Mouse (Mus musculus) skeletal muscle tissue, adult 2 months (tissue): ENCODE measurements around the gene Card6.
"Not testable (repeated sequence)": the region's sequence is repeated elsewhere in the genome, so short reads cannot be mapped to it uniquely, and the experiment has no call there.

Source experiments
- DNase-seq: peaks from one replicate; pipeline ENCODE4 v3.0.0-alpha.2; 2012; ENCODE audit warnings: low read depth, low spot score

The Card6 gene

GRCm38 (mm10) chr15:5130887-5131668 is 22.7 kb upstream of the Card6 start:
- not testable (repeated sequence) for DNase-seq

DNA sequence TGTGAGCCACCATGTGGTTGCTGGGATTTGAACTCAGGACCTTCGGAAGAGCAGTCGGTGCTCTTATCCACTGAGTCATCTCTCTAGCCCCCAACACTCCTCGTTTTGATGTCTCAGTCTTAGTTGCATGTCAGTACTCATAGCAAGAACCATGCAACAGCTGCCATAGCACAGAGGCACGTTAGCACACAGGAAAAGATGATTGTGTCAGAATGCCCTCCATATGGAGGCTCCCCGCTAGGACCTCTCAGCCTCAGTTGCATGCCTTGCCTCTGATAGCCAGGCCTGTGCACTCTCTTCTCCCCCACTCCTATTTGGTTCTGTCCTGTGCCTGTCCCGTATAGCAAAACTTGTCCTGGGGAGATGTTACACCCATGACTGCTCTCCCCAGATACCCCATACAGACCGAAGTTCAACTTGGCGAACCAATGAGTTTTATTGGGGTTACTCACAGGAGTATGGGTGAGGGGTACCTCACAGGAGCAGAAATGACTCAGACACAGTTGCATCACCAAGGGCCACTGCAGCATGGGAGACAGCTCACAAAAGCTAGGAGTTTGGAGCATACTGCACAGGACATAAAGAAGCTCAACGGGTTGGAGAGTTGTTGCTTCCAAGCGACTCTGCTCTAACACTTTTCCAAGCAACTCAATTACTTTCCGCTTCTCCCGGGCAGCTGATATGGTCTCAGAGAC is 20.9 kb upstream of the Card6 start:
- no peak for DNase-seq

DNA sequence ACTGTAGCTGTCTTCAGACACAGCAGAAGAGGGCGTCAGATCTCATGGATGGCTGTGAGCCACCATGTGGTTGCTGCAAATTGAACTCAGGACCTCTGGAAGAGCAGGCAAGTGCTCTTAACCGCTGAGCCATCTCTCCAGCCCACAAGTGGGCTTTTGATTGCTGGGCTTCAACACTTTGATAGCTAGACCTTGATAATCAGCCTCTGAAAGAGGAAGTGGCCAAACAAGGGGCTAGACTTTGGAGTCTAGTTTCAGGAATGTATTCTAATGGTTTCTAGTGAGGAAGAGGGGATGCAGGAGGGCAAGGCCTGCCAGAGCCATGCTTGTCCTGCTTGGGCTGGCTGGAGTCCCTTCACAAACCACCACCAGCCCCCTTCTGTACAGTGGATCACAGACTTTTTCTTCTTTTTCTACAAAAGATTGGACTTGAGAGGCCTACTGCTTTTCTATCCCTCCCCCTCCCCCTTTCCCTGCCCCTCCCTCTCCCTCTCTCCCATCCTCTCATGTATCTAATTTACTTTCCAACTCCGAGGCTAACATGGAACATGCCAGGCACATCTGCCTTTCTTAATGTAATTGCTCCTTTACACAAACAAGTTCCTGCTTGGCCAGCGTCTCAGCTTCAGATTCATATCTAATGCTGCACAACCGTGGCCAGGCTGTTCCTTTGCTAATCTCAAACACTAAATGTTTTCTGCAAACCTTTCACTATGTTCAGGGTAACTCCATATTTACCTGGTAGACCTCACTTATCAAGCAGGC is 20.0 kb upstream of the Card6 start:
- DNase-seq = no peak

DNA sequence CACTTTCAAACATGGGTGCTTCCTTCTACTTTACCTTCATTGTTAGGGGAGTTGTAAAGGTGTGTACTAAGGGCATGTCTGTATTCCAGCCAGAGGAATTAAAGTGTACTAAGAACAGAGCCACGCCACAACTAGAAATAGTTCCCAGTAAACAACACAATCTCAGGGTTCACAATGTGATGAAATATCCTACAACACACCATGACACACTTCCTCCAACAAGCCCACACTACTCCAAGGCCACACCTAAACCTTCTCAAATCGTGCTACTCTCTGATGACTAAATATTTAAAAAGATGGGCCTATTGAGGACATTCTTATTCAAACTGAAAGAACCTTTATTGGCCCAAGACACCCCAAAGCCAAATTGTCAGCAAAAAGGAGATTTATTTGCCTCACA is 19.1 kb upstream of the Card6 start:
- no peak for DNase-seq

DNA sequence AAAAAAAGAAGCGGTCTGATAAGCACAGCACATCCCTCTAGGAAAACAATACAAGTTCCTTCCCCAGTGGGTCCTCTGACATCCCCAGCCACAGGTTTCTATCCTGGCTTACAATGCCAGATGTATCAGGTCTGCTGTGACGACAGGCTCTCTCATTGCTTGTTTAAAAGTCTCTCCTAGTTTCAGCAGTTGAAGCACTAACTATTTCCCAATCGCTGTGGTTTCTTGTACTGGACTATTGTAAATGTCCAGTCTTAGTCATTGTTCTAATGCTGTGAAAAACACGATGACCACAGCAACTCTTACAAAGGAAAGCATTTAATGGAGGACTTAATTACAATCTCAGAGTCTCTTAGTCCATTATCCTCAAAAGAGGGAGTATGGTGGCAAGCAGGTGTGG is 18.1 kb upstream of the Card6 start:
- DNase-seq = no peak

DNA sequence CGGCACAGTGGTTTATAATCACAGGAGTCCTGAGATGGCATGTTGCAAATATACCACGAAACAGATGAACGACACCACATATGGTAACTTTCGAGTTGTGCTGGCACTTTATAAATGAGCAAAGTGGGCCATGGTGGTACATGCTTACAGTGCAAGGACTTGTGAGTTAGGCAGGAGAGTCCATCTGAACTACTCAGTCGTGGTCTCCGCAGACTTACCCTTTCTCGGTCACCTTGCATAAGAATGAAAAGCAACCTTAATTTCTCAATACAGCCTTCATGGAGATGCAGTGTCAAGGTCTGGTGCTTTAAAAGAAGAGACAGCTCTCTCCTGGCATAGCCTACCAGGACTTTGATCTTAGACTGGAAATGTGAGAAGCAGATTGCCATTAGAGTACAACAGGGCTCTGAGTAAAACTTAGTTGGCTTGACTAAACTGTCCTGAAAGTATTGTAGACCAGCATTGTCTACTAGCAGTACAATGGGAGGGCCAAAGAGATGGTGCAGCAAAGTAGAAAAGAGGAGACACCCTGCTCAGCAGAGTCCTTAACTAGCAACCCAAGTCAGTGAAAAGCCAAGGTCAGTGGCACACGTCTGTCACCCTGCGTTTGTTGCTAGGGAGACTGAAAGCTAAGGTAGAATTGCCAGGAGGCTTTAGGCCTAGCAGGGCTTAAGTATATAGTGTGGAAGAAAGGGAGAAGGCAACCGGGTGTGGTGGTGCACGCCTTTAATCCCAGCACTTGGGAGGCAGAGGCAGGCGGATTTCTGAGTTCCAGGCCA is 13.4 kb upstream of the Card6 start:
- no peak for DNase-seq

DNA sequence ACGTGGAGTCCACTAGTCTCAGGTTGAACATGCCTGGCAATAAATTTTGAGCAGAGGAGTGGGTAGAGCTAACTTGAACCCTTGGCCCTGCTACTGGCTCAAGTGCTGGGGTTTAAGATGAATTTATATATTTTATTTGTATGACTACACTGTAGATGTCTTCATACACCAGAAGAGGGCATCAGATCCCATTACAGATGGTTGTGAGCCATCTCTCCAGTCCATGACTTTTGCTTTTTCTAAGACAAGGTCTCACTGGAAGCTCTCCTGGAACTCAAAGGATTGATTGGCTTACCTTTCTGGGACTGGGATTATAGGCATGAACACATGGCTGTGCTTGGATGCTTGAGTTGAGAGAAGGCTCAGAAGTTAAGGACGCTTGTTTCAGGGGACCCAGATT is 11.4 kb upstream of the Card6 start:
- no peak for DNase-seq

- DNase-seq = no peak
These were observed 10.9 kb upstream of the Card6 start for GRCm38 (mm10) chr15:5119192-5119591.

GRCm38 (mm10) chr15:5118626-5119025 is 10.3 kb upstream of the Card6 start:
- no peak for DNase-seq

DNA sequence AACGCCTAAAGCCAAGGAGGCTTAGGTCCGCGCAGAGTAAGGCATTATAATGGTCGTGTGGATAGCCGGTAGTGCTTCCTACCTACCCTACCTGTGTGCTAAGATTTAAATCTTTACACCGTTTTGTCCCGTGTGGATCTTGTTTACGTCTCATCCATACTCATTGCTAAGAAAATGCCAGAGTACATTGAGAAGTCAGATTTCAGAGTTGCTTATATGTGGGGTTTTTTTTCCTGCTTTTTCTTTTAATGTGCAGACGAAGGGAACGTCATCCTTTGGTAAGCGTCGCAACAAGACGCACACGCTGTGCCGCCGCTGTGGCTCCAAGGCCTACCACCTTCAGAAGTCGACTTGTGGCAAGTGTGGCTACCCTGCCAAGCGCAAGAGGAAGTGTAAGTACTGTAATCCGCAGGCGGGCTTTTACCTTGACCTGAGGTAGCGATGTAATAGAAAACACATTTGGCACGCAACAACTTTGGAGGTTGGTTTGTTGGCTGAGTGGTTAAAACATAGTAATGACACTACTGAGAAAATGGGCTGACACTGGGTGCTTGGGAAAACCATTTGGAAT is 8.8 kb upstream of the Card6 start:
- no peak for DNase-seq

DNA sequence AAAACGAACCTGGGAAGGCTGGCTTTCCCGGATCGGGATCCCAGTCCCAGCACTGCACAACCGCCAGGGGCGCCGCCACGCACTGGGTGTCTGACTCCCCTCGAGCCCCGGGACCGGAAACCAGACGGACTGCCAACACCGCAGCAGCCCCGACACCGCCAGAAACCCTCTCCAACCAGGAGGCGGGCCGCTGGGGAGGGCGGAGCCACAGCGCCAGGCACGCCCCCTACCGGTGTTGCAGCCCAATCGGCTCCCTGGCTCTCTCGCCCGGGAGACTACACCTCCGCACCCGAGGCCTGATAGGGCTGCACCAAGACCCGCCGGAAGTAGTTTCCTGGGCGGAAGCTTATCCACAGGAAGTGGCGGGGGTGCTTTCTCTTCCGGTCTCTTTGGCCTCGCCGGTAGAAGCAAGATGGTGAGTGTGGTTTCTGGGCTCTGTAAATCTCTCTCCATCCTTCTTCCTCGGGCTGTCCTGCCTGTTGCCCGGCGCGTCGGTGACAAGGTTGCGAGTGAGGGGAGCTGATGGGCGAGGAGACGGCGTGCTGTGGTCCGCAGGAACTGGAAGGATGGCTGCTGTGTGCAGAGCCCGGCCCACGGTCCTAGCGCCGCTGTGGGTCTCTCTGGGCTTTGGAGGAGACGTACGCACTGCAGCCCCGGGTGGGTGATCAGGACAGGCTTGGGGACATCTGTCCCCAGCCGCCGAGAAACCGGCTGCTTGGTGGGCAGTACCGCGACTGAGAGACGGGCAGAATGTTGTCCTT is 8.1 kb upstream of the Card6 start, which contains the start of gene Rpl37:
TSS of gene Rpl37 (plus strand) at position 376 of the 761 bp plus-strand sequence.
- DNase-seq = peak; percentile 98

- DNase-seq = no peak
These were observed 6.8 kb upstream of the Card6 start for GRCm38 (mm10) chr15:5115173-5115572.

GRCm38 (mm10) chr15:5112651-5113050 is 4.3 kb upstream of the Card6 start:
- no peak for DNase-seq

GRCm38 (mm10) chr15:5108655-5109040 is 309 bp upstream of the Card6 start:
- no peak for DNase-seq

- no peak for DNase-seq
These were observed 2.0 kb downstream of the Card6 start for GRCm38 (mm10) chr15:5106293-5106692.

- DNase-seq = no peak
These were observed 2.4 kb downstream of the Card6 start for GRCm38 (mm10) chr15:5105891-5106290.

DNA sequence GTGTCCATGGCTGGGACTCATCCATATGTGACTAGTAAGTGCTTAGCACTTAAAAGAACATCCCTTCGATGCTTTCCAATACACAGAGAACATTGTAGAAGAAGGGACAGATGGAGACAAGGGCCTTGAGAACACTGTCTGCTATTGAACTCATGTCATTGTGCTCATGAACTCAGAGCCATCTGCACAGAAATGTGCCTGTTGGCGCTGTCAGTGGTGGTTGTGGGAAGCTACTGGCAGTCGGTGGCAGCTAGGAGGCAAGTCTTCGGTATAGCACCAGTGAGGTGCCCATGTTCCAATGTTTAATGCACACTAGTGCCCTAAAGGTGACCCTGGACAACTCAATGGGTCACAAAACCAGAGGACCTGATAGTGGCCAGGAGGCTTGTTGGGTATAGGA is 6.0 kb downstream of the Card6 start:
- DNase-seq = no peak

DNA sequence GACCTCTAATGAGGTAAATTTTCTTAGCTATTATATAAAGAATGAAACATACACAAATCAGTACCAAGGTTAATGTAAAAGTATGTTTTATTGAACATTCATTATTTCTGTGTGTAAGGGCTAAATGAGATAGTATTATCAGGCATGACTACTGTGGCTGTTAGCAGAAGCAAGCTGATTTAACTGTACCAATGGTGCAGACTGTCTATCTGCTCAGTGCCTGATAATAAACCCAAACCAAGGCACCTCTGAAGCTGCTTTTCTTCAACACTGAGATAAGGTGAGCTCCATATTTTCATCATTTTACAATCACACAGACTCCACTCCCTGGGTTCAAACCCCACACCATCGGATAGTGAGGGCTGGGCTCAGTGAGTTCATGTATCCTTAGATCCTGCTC is 11.0 kb downstream of the Card6 start:
- DNase-seq = no peak

DNA sequence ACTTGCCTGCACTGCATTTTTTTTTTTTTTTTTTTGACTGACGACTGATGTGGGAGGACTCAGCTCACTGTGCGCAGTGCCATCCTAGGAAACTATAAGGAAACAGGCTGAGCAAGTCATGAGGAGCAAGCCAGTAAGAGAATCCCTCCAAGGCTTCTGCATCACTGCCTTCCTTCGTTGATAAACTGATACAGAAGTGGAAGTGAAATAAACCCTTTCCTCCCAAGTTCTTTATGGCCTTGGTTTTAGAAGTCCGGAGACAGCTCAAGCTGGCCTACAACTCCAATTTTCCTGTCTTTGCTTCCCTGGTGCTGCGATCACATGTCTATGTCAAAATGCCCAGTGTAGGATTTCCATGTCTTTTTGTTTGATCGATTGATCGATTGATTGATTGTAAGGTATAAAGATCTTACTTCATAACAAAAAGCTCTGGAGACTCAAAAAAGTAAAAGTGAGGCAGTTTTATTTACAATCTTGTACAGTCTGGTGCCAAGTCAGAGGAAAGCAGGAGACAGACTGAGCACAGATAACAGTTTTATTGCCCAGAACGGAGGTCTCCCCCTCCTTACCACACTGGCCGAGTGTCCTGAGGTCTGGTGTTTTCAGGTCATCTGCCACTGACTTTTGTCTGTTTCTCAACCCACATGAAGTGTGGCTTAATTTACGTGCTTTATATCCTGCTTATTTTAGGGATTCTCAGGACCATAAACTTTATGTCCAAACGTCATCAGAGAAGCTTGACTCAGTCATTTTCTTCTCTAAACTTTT is 12.6 kb downstream of the Card6 start:
- no peak for DNase-seq

DNA sequence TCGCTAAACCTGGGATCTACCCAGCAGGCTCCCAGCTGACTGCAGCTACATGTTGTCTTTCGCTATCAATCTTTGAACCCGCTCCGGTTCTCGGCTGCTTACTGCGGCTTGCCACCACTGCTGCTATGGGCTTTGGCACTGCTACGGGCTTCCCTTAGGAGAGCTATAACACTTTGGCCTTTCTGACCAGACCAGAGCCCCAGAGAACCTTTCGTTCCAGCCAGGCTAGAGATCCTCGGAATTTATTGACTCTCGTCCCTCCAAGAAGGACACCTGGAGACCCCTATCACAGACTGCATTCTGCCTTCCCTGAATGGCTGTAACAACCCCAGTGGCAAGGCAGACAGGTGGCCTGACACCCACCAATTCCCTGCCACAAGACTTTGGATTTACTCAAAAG is 18.2 kb downstream of the Card6 start:
- DNase-seq = no peak
